Mouse (Mus musculus) liver, embryonic 14.5 days (tissue): ENCODE measurements at regions not wholly inside any gene's neighbourhood (a gene's known extent, or its start where the extent isn't known, plus 50 kb on each side); places are given as distances from the start of the nearest gene placed in this dataset.
A peak's percentile ranks its signal among the peaks of the same experiment; 100 is the strongest.

ENCODE experiments used
- ATAC-seq: fragments of 200-750 bp; cut with Nextera tagmentation; 2 replicates; pipeline ENCODE4 v1.8.0; 2017; ENCODE audit warnings: moderate number of reproducible peaks, mild to moderate bottlenecking, moderate library complexity; ENCODE audit not compliant: insufficient read depth
- DNase-seq, 3 experiments: peaks; one replicate each; pipeline ENCODE4 v3.0.0-alpha.2; 2012 to 2013; ENCODE audit warnings: low read depth in 3 of 3, low spot score in 3 of 3
- H3K27ac ChIP-seq: fragments of 300-500 bp; sonication (generic); 2 replicates; pipeline ENCODE4 v1.5.1; 2014; ENCODE audit warnings: moderate library complexity, mild to moderate bottlenecking, control low read depth, inconsistent platforms
- H3K27me3 ChIP-seq: fragments of 300-500 bp; sonication (generic); 2 replicates; pipeline ENCODE4 v1.6.1; 2014; ENCODE audit warnings: mild to moderate bottlenecking, low read length, moderate library complexity; ENCODE audit not compliant: control insufficient read depth, insufficient read depth
- H3K36me3 ChIP-seq: fragments of 300-500 bp; sonication (generic); replicated peaks from 2 replicates; pipeline ENCODE4 v1.6.1; 2014; ENCODE audit warnings: low read depth; ENCODE audit not compliant: control insufficient read depth, insufficient read depth
- H3K4me1 ChIP-seq, 2 experiments: fragments of 200-500 bp in 1 of 2; fragments of 300-500 bp in 1 of 2; sonication (generic) in 1 of 2; replicated peaks; 2 replicates each; pipeline ENCODE4 v1.6.1; 2012 to 2014; ENCODE audit warnings: antibody characterized with exemption in 1 of 2, inconsistent platforms in 1 of 2, low read length in 1 of 2; ENCODE audit not compliant: control insufficient read depth in 2 of 2, insufficient read depth in 2 of 2
- H3K4me2 ChIP-seq: fragments of 300-500 bp; sonication (generic); 2 replicates; pipeline ENCODE4 v1.6.1; 2014; ENCODE audit warnings: low read depth, mild to moderate bottlenecking, control low read depth, moderate library complexity
- H3K4me3 ChIP-seq, 2 experiments: fragments of 200-500 bp in 1 of 2; fragments of 300-500 bp in 1 of 2; sonication (generic) in 1 of 2; 2 replicates each; pipeline ENCODE4 v1.5.1; 2012 to 2014; ENCODE audit warnings: low read depth in 2 of 2, low read length in 2 of 2, mild to moderate bottlenecking in 2 of 2, control low read depth in 1 of 2, inconsistent platforms in 1 of 2, moderate library complexity in 1 of 2; ENCODE audit not compliant: insufficient read depth in 1 of 2
- H3K9ac ChIP-seq: fragments of 300-500 bp; sonication (generic); replicated peaks from 2 replicates; pipeline ENCODE4 v1.6.1; 2014; ENCODE audit warnings: mild to moderate bottlenecking, control low read depth, moderate library complexity
- H3K9me3 ChIP-seq: fragments of 300-500 bp; sonication (generic); 2 replicates; pipeline ENCODE4 v1.6.1; 2016; ENCODE audit warnings: low read length, mixed read lengths; ENCODE audit not compliant: control insufficient read depth
- CTCF ChIP-seq: IDR thresholded peaks from 2 replicates; pipeline ENCODE4 v1.5.1; 2016; ENCODE audit warnings: antibody characterized with exemption, low read depth, control low read depth
- EP300 ChIP-seq: IDR thresholded peaks from 2 replicates; pipeline ENCODE4 v1.6.1; 2016; ENCODE audit warnings: antibody characterized with exemption, low read depth
- whole genome bisulfite sequencing: fragments of 180-500 bp; shearing (Covaris S2); extraction: QIAGEN DNeasy Blood & Tissue Kit; methylation state at CpG from one replicate; pipeline ENCODE4 v1.1.7; 2014; ENCODE audit not compliant: insufficient replicate concordance; 5-methylcytosine and 5-hydroxymethylcytosine counted together

DNA sequence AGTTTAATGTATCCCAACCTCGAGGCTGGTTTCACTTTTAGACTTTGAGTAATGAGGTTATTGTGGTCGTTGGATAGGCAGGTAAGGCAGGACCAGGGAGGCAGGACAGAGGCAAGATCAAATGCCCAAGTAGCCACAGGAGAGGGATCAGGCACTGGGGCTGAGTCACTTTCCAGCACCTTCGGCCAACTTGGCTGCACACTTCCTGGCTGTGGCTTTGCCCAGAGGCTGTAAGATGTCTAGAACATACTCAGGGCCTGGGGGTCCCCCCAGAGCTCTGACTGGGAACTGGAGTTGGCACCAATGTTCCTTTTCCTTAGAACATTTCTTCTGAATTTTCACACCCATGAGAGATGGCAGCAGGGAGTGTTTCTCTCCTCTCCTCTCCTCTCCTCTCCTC is 71.7 kb upstream of the Rxra start:
- H3K9me3 ChIP-seq, result no peaks in the 10 kb centered on the region
- ATAC-seq, result no peak
- no peak overlapping the region for H3K4me3 ChIP-seq
- H3K4me1 ChIP-seq, result no peaks in the 10 kb centered on the region; a peak in 1 of 4 replicates
- no peak for TF ChIP-seq CTCF
- TF ChIP-seq EP300, result no peak
- H3K9ac ChIP-seq, result no peak overlapping the region
- DNase-seq, result no peak
- no peak overlapping the region for H3K4me2 ChIP-seq
- H3K36me3 ChIP-seq, result no peaks in the 10 kb centered on the region
- H3K27me3 ChIP-seq, result no peaks in the 10 kb centered on the region
- WGBS, result 8% methylated on average over 3 of the region's 3 CpGs
- H3K27ac ChIP-seq, result no peak overlapping the region

GRCm38 (mm10) chr2:27606816-27607215 is 69.4 kb upstream of the Rxra start:
- H3K9me3 ChIP-seq, result no peaks in the 10 kb centered on the region
- no peak overlapping the region for H3K4me3 ChIP-seq
- H3K27me3 ChIP-seq, result no peaks in the 10 kb centered on the region
- no peaks in the 10 kb centered on the region for H3K4me1 ChIP-seq
- H3K9ac ChIP-seq, result no peak overlapping the region
- 54% methylated on average over 9 of the region's 9 CpGs for WGBS
- H3K27ac ChIP-seq, result no peak overlapping the region
- TF ChIP-seq CTCF, result no peak
- TF ChIP-seq EP300, result no peak
- no peaks in the 10 kb centered on the region for H3K36me3 ChIP-seq
- no peak for ATAC-seq
- no peak for DNase-seq
- H3K4me2 ChIP-seq, result no peak overlapping the region

DNA sequence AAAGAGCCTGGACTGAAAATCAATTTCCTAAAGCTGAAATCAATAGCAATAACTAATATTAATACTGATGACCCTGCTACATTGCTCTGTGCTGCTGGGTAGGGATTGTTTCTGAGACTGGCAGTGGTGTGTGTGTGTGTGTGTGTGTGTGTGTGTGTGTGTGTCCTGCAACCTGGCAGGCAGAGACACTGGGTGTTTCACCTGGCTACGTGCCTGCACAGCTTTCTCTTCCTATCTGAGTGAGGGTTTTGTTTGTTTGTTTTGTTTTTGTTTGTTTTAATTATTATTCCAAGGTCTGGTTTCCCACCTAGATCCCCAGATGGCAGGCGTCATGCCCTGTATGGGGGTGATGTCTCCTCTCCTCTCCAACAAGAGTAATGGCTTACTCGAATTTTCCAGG is 54.5 kb upstream of the Rxra start:
- H3K4me3 ChIP-seq, result no peak overlapping the region
- peaks cover 0 to 15% of the 10 kb centered on the region in 2 experiments; a peak in 1 of 4 replicates for H3K4me1 ChIP-seq
- DNase-seq (no peak), ATAC-seq (no peak)
- TF ChIP-seq CTCF, result no peak
- TF ChIP-seq EP300, result no peak
- WGBS, result 43% methylated on average over 3 of the region's 3 CpGs
- H3K27me3 ChIP-seq, result no peaks in the 10 kb centered on the region
- H3K9ac ChIP-seq, result no peak overlapping the region
- H3K9me3 ChIP-seq, result no peaks in the 10 kb centered on the region
- no peak overlapping the region for H3K27ac ChIP-seq
- H3K4me2 ChIP-seq, result no peak overlapping the region
- no peaks in the 10 kb centered on the region for H3K36me3 ChIP-seq

DNA sequence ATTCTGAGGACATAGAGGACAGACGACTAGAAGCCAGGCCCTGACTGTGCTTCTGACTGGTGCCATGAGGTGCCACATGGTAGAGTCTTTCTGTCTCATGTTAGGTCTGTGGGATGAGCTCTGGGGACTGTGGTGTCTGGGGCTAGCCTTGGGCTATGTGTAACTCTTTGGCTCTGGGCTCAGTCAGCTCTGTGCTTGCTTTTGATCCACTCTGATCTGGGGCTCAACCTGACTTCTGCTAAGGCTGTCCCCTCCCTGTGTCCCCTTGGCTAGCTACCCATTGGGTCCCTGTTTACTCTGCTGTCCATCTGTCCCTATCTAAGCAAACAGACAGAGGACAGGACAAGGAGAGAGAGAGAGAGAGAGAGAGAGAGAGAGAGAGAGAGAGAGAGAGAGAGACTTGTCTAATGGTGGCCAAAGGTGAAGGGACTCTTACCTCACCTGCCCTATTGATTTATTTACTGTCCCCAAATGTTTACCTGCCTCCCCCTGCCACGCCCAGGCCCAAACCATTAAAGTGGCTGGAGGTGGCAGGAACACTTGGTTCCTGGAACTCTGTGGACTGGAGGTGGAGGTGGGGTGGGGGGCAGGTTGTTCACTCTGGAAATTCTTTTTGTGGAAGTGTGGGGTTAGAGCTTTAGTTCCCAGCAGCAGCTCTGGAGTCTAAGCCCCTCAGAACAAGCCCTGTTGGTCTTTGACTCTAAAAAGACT is 51.4 kb upstream of the Rxra start:
- no peak overlapping the region for H3K4me3 ChIP-seq
- no peak overlapping the region for H3K9ac ChIP-seq
- 44% methylated on average over 2 of the region's 2 CpGs for WGBS
- ATAC-seq, result peak; percentile 70
- peak; percentile 17 to 27 (median 23) for DNase-seq
- H3K9me3 ChIP-seq, result no peaks in the 10 kb centered on the region
- no peak overlapping the region for H3K4me2 ChIP-seq
- no peaks in the 10 kb centered on the region for H3K36me3 ChIP-seq
- H3K27me3 ChIP-seq, result no peaks in the 10 kb centered on the region
- H3K4me1 ChIP-seq, result peaks cover 0 to 22% of the 10 kb centered on the region in 2 experiments; a peak in 1 of 4 replicates
- H3K27ac ChIP-seq, result no peak overlapping the region
- TF ChIP-seq EP300, result no peak
- TF ChIP-seq CTCF, result no peak
